Mouse (Mus musculus) ES-Bruce4 (cell line): ENCODE data around the gene Spats2. TPM values are rescaled to one million over a fixed set of nuclear protein-coding genes. Genes with fewer than 3 reads are reported as not detected.

ENCODE experiments used
- H3K27ac ChIP-seq: 2 replicates; pipeline ENCODE4 v1.5.1; 2012; ENCODE audit warnings: low read length, inconsistent platforms; ENCODE audit not compliant: insufficient read depth
- H3K27me3 ChIP-seq: 2 replicates; pipeline ENCODE4 v1.6.1; 2012; ENCODE audit warnings: mild to moderate bottlenecking, low read length, inconsistent platforms; ENCODE audit not compliant: control insufficient read depth, poor library complexity, insufficient read depth, severe bottlenecking
- H3K36me3 ChIP-seq: 2 replicates; pipeline ENCODE4 v1.6.1; 2012; ENCODE audit warnings: inconsistent platforms, mild to moderate bottlenecking, low read length, moderate library complexity; ENCODE audit not compliant: control insufficient read depth, poor library complexity, insufficient read depth, severe bottlenecking
- H3K4me1 ChIP-seq: one replicate; pipeline ENCODE4 v1.8.1; 2011; ENCODE audit warnings: low read length; ENCODE audit not compliant: control insufficient read depth, insufficient read depth
- H3K4me3 ChIP-seq: 2 replicates; pipeline ENCODE4 v1.5.1; 2011; ENCODE audit warnings: low read depth, mild to moderate bottlenecking, low read length
- H3K9ac ChIP-seq: 2 replicates; pipeline ENCODE4 v1.6.1; 2012; ENCODE audit warnings: low read depth, mild to moderate bottlenecking, inconsistent platforms; ENCODE audit not compliant: poor library complexity, severe bottlenecking
- H3K9me3 ChIP-seq: replicated peaks from 2 replicates; pipeline ENCODE4 v1.6.1; 2012; ENCODE audit warnings: mild to moderate bottlenecking, low read length, inconsistent platforms; ENCODE audit not compliant: control insufficient read depth, poor library complexity, insufficient read depth, severe bottlenecking
- CTCF ChIP-seq: IDR thresholded peaks from one replicate; pipeline ENCODE4 v1.8.1; 2011; ENCODE audit warnings: low read depth, low read length
- EP300 ChIP-seq: IDR thresholded peaks from 2 replicates; pipeline ENCODE4 v1.6.1; 2011; ENCODE audit warnings: low read depth, low read length; ENCODE audit not compliant: insufficient read depth
- POLR2A ChIP-seq: IDR thresholded peaks from one replicate; pipeline ENCODE4 v1.8.1; 2011; ENCODE audit warnings: low read length; ENCODE audit not compliant: insufficient read depth
- polyA plus RNA-seq: library from polyadenylated mRNA; stranded (reverse); fragments of >200 nt; gene quantifications from 2 replicates; pipeline ENCODE4 v1.2.4, GENCODE M21; 2011; ENCODE audit warnings: low read depth; ENCODE audit not compliant: missing spikeins, insufficient read depth, insufficient read length

Spats2 gene
- polyA plus RNA-seq, 1 experiment = 60.7 TPM

DNA sequence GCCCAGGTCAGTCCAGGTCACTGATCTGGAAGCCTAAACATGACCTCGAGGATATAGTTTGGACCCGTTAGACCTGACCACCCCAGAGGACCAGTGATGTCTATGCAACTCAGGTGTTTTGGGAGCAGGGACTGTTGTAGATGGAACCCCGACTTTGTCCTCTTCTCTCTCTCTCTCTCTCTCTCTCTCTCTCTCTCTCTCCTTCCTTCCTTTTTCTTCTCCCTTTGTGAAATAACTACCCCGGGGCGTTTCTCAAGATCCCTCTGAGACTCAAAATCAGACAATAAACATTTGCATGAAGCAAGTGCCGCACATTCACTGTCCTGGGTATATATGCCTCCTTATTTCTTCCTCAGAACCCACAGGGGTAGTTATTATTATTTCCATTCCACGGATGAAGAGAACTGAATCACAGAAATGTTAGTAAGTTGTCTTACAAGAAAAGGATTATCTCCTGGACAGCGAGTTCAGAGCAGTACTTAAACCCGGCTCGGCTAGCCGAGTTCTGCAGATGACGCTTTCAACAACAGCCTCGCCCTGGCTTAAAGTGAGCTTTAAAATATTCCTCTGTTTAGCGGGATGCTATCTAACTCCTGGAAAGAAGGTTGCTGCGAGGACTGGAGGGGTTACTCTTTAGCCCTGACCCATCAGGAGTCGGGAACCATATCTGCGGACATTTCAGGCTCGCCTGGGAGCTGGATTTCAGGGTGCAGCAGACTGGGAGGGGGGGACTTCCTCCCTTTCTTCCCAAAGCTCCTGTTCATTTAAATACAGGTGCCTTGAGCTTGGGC lies 97.3 kb downstream of the Spats2 start:
- TF ChIP-seq CTCF = no peak
- TF ChIP-seq EP300 = no peak
- TF ChIP-seq POLR2A = no peak
- no peaks in the 10 kb centered on the region for H3K9me3 ChIP-seq
- H3K36me3 ChIP-seq = no peaks in the 10 kb centered on the region
- peaks cover 9% of the 10 kb centered on the region for H3K27me3 ChIP-seq
- peak overlapping the region; percentile 73 for H3K4me3 ChIP-seq
- no peak overlapping the region for H3K27ac ChIP-seq
- no peak overlapping the region for H3K9ac ChIP-seq
- H3K4me1 ChIP-seq = peaks cover 6% of the 10 kb centered on the region

DNA sequence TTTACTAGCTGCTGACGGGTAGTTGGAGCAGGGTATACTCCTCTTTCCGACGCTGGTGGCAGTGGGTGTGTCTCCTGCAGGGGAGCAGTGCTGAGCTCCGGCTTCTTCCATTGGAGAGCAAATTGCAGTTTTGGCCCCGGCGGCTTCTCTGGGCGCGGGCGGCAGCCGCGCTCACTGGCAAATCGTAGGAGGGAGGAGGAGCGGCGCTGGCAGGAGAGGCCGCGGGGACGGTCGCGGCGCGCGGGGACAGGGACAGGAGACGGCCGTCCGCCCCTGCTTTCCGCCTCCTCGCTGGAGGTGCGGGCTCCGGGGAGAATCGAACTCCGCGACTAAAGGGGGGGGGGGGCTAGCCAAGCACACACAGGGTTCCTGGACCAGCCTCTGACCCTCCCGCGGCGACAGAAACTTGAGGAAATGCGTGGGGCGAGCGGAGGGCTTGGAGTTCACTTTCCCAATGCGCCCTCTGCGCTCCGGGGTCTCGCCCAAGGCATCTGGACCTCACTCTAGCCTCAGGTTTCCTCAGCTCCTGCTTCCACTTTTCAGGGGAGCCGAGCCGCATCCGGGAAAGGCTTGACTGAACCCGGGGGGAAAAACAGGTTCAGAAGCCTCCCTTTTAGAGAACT lies 98.0 kb downstream of the Spats2 start:
- Histone ChIP-seq H3K4me1 (peaks cover 6% of the 10 kb centered on the region), H3K9me3 (no peaks in the 10 kb centered on the region), H3K4me3 (peak overlapping the region; percentile 73), H3K36me3 (no peaks in the 10 kb centered on the region), H3K27me3 (peaks cover 9% of the 10 kb centered on the region), H3K27ac (no peak overlapping the region), H3K9ac (peak overlapping the region; percentile 65)
- no peak for TF ChIP-seq POLR2A
- TF ChIP-seq CTCF = no peak
- no peak for TF ChIP-seq EP300

DNA sequence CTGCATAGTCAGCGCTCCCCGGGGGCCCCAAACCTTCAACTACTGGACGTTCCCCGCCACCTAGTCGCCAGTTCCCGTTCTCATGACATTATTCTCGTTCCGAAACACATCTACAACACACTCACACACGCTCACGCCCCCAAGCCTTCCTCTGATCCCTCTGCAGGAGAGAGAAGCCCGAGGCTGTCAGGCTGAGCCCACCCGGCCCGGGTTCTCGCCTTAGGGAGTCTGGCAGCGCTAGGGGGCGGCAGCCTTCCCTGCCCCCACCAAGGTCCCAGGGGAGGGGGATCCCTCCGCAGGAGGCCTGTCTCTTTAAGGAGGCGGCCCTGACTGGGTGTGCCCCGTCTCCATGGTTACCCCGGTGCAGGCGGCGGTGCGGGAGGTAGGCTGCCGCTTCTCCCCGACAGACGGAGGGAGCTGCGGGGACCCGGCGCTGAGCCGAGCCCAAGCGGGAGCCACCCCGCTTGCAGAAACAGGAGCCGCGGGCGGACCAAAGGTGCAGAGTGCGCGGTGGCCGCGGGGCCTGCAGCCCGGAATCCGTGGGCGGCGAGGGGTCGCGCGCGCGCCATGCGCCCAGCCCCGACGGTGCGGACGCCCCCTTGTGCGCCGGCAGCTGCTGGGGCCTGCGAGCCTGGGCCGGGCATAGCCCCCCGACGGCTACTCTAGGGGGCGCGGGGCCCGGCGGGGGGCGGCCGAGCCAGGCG lies 98.6 kb downstream of the Spats2 start, which contains the start of gene Kcnh3:
Gene Kcnh3, plus strand, starts transcription at position 654 of the 704 bp plus-strand sequence.
- no peak for TF ChIP-seq POLR2A
- no peak for TF ChIP-seq CTCF
- TF ChIP-seq EP300 = no peak
- no peaks in the 10 kb centered on the region for H3K36me3 ChIP-seq
- H3K9ac ChIP-seq = peak within 1 kb of the TSS; percentile 65
- H3K27me3 ChIP-seq = peaks cover 9% of the 10 kb centered on the region
- H3K27ac ChIP-seq = no peak within 1 kb of the TSS
- peak within 1 kb of the TSS; percentile 73 for H3K4me3 ChIP-seq
- no peaks in the 10 kb centered on the region for H3K9me3 ChIP-seq
- H3K4me1 ChIP-seq = peaks cover 10% of the 10 kb centered on the region

DNA sequence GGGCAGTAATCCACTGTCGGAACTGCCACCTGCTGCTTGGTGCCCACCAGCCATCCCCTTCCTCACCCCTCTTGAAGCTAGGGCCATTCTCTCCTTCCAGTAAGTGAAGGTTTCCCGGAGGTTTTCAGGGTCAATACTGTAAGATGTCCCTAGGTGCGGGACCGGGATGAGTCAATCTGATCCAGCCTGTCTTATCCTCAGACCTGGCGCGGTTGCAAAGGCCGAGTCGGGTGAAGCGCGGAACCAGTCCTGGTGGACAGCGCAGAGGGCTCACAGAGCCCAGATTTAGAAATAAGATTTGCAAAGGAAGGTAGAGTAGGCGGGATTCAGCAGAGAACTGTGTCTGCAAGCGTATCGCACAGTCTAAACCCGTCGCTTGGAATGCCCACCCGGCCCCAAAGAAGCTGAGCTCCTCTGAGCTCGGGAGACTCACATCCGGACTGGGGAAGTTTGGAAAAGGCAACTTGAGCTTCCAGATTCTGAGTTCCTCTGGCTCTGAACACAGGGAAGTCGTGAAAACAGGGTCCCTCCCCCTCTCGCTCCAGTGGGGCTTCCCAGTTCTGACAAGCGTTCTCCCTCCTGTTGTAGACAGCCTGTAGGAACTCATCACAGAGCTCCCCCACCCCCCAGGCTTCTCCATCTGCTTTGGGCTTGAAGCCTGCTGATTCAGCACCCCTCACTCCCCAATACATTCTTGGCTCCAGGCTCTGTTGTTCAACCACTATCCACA lies 99.5 kb downstream of the Spats2 start:
- no peaks in the 10 kb centered on the region for H3K9me3 ChIP-seq
- TF ChIP-seq POLR2A = no peak
- no peak for TF ChIP-seq EP300
- TF ChIP-seq CTCF = no peak
- H3K9ac ChIP-seq = peak overlapping the region; percentile 65
- peaks cover 12% of the 10 kb centered on the region for H3K4me1 ChIP-seq
- H3K36me3 ChIP-seq = no peaks in the 10 kb centered on the region
- H3K4me3 ChIP-seq = peak overlapping the region; percentile 62
- H3K27me3 ChIP-seq = peaks cover 9% of the 10 kb centered on the region
- no peak overlapping the region for H3K27ac ChIP-seq

DNA sequence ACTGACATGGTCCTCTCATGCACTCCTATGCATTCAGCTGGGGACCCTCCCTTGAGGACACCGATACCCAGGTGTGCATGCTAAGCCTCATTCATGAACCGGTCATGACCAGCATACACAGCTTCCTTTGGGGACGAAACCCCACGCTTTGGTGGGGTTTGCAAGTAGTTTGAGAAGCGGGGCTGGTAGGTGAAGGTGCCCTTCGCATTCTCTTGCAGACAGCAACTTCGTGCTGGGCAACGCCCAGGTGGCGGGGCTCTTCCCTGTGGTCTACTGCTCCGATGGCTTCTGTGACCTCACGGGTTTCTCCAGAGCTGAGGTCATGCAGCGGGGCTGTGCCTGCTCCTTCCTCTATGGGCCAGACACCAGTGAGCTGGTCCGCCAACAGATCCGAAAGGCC lies 100.4 kb downstream of the Spats2 start:
- Histone ChIP-seq H3K4me1 (peaks cover 12% of the 10 kb centered on the region), H3K27ac (no peak overlapping the region), H3K27me3 (peaks cover 9% of the 10 kb centered on the region), H3K9me3 (no peaks in the 10 kb centered on the region), H3K36me3 (no peaks in the 10 kb centered on the region), H3K4me3 (no peak overlapping the region), H3K9ac (no peak overlapping the region)
- no peak for TF ChIP-seq POLR2A
- TF ChIP-seq EP300 = no peak
- TF ChIP-seq CTCF = no peak
